9 mouse cellular contexts compared by ENCODE assay signal in genomic region chr4:147959881-147960831, GRCm38 (mm10). TPM values are rescaled to one million over a fixed set of nuclear protein-coding genes. Genes with fewer than 3 reads are reported as not detected.
DNase-seq lines count a peak whose midpoint lies in the region; ATAC-seq lines count a peak whose summit lies in the region.
"Had no signal": no experiment of that assay in that cellular context is flagged by ENCODE, and none has a peak within 500 bp of the region (broad histone marks: within the 10 kb centered on the region; RNA-seq: fewer than 3 reads in every experiment).

No protein-coding gene starts in this region.

- H3K9ac ChIP-seq in intestine, embryonic 14.5 days (ENCODE audit: low read length), result no peak overlapping the region
- no peak overlapping the region for H3K9ac ChIP-seq in liver, embryonic 12.5 days

- ATAC-seq in intestine, embryonic 14.5 days (replicated peaks; ENCODE audit: low FRiP score, low TSS enrichment, low read depth), result peak; percentile 75
- peak; percentile 57 for ATAC-seq in liver, embryonic 12.5 days

- no peaks in the 10 kb centered on the region for H3K27me3 ChIP-seq in intestine, embryonic 14.5 days (replicated peaks; ENCODE audit: control insufficient read depth, insufficient read depth, low read length)
- peaks cover 11% of the 10 kb centered on the region; the same call in 1 of the 2 replicates for H3K27me3 ChIP-seq in liver, embryonic 12.5 days (replicated peaks)

- no peak overlapping the region for H3K4me2 ChIP-seq in intestine, embryonic 14.5 days (ENCODE audit: low read length)
- H3K4me2 ChIP-seq in liver, embryonic 12.5 days, result no peak overlapping the region

- H3K4me1 ChIP-seq in intestine, embryonic 14.5 days (replicated peaks; ENCODE audit: control insufficient read depth, insufficient read depth, low read length), result no peaks in the 10 kb centered on the region
- no peaks in the 10 kb centered on the region for H3K4me1 ChIP-seq in liver, embryonic 12.5 days

- H3K36me3 ChIP-seq in intestine, embryonic 14.5 days (ENCODE audit: control insufficient read depth, insufficient read depth, low read length), result no peaks in the 10 kb centered on the region
- H3K36me3 ChIP-seq in liver, embryonic 12.5 days, result no peaks in the 10 kb centered on the region

- WGBS in intestine, embryonic 14.5 days, result 34% methylated on average over 6 of the region's 6 CpGs
- WGBS in liver, embryonic 12.5 days (ENCODE audit: insufficient replicate concordance), result 28% methylated on average over 6 of the region's 6 CpGs

- no peaks in the 10 kb centered on the region for H3K9me3 ChIP-seq in intestine, embryonic 14.5 days (ENCODE audit: control insufficient read depth, low read length)
- no peaks in the 10 kb centered on the region for H3K9me3 ChIP-seq in liver, embryonic 12.5 days (replicated peaks)

- H3K4me3 ChIP-seq in intestine, embryonic 14.5 days (ENCODE audit: low read depth, low read length), result no peak overlapping the region
- no peak overlapping the region for H3K4me3 ChIP-seq in liver, embryonic 12.5 days

- no peak overlapping the region for H3K27ac ChIP-seq in intestine, embryonic 14.5 days (ENCODE audit: low read depth)
- H3K27ac ChIP-seq in liver, embryonic 12.5 days, result no peak overlapping the region

- peak; percentile 58 for DNase-seq in urinary bladder, postnatal 14 days (ENCODE audit: low spot score)
- no peak for DNase-seq in urinary bladder, adult 18-20 months (ENCODE audit: low spot score in 2 of 2)
- DNase-seq in c-Kit-positive CD71-positive TER-119-negative erythroid progenitor cells, embryonic 14.5 days (ENCODE audit: low read depth), result peak; percentile 73
- peak; percentile 74 for DNase-seq in forelimb bud, embryonic 11.5 days (ENCODE audit: low read depth, low spot score)
- peak; percentile 67 for DNase-seq in intestine, embryonic 14.5 days (ENCODE audit: low spot score)
- DNase-seq in natural killer cell, adult 2 months (ENCODE audit: low spot score in 2 of 2), result peak; percentile 20 to 45
- DNase-seq in thymus, postnatal 25 days, result peak; percentile 67

RNA-seq across cellular contexts. Expression of gene 2510039O18Rik, which starts 19.5 kb away (rescaled TPM):
- 19.9 and 21.3 TPM in 2 replicates for polyA plus RNA-seq in intestine, embryonic 14.5 days (2014; fragmentation: Nextera tagmentation; extraction: Ambion mirVana)
- polyA plus RNA-seq in liver, embryonic 12.5 days (2016; fragmentation: Nextera tagmentation; extraction: Ambion mirVana), result 19.1 and 21.0 TPM in 2 replicates

RNA-seq across cellular contexts. Expression of gene Plod1, which starts 23.6 kb away (rescaled TPM):
- 40.9 and 44.1 TPM in 2 replicates for polyA plus RNA-seq in intestine, embryonic 14.5 days (2014; fragmentation: Nextera tagmentation; extraction: Ambion mirVana)
- 26.4 TPM in 2 replicates for polyA plus RNA-seq in liver, embryonic 12.5 days (2016; fragmentation: Nextera tagmentation; extraction: Ambion mirVana)

RNA-seq across cellular contexts. Expression of gene Nppb, which starts 25.4 kb away (rescaled TPM):
- polyA plus RNA-seq in intestine, embryonic 14.5 days (2014; fragmentation: Nextera tagmentation; extraction: Ambion mirVana), result 0.40 TPM in 1 of 2 replicates, not detected in the other
- not detected in 2 replicates for polyA plus RNA-seq in liver, embryonic 12.5 days (2016; fragmentation: Nextera tagmentation; extraction: Ambion mirVana)
- polyA plus RNA-seq: stomach, embryonic 14.5 days had no signal

RNA-seq across cellular contexts. Expression of gene Nppa, which starts 40.4 kb away (rescaled TPM):
- polyA plus RNA-seq in intestine, embryonic 14.5 days (2014; fragmentation: Nextera tagmentation; extraction: Ambion mirVana), result 0.28 and 0.56 TPM in 2 replicates
- polyA plus RNA-seq in liver, embryonic 12.5 days (2016; fragmentation: Nextera tagmentation; extraction: Ambion mirVana), result 1.3 and 2.0 TPM in 2 replicates

RNA-seq across cellular contexts. Expression of gene Mfn2, which starts 55.7 kb away (rescaled TPM):
- polyA plus RNA-seq in intestine, embryonic 14.5 days (2014; fragmentation: Nextera tagmentation; extraction: Ambion mirVana), result 31.6 and 33.3 TPM in 2 replicates
- 25.4 and 27.1 TPM in 2 replicates for polyA plus RNA-seq in liver, embryonic 12.5 days (2016; fragmentation: Nextera tagmentation; extraction: Ambion mirVana)

Comparison
In these comparisons a context has a peak if more than half of its experiments do, and no peak if none do; other contexts are left out.
1. DNase-seq: peak in urinary bladder, postnatal 14 days (single experiment), c-Kit-positive CD71-positive TER-119-negative erythroid progenitor cells, embryonic 14.5 days (single experiment), forelimb bud, embryonic 11.5 days (single experiment), intestine, embryonic 14.5 days (single experiment), natural killer cell, adult 2 months (2 of 2) and thymus, postnatal 25 days (single experiment); none in urinary bladder, adult 18-20 months (0 of 2).